Mouse (Mus musculus) lung, postnatal 4 days (tissue): ENCODE measurements at regions not wholly inside any gene's neighbourhood (a gene's known extent, or its start where the extent isn't known, plus 50 kb on each side); places are given as distances from the start of the nearest gene placed in this dataset.

ENCODE experiments used
- DNase-seq, 2 experiments: peaks; one replicate each; pipeline ENCODE4 v3.0.0; 2021

GRCm38 (mm10) chr14:100607109-100607508 is 322.6 kb upstream of the Klf12 start:
- DNase-seq: peak; percentile 25 to 37

DNA sequence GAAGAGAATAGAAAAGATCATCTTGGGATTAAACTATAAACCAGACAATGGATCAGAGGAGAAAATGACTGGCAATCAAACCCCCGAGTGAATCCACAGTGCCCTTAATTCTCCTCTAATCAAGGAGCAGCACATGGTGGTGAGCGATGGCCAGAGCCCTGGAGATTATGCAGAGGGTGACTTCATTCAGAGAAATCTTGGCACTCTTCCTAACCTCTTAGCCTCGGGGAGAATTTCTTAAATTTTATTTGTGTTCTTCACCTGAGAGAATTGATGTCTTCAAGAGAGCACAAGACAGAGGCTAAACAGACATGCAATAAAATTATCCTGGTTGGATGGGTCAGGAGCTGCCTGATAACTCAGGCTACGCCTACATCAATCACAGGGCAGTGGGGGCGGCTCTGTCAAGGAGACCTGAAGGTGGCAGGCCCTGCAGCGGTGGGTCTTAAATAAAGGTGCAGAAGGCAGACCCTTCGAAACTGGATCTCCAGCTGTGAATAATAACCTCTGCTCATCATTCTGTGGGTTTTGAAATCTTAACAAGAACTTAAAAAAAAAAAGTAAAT is 316.5 kb upstream of the Klf12 start:
- no peak for DNase-seq

DNA sequence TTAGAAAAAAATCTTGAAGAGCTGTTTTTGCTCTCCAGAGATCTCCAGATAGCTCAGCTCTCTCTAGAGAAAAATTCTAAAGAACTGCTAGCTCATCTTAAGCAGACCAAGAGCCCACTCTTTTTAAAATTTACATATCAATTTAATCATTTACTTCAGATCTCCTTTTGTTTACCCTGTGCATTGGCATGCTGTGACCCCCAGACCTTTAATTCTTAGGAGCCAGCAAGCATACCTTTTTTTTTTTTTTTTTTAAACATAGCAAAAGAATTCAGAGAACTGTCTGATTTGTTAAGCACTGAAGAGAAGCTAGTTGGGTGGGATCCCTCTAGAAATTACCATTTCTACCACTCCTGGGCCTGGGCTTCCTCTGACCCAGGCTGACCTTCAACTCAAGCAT is 285.5 kb upstream of the Klf12 start:
- DNase-seq: no peak

DNA sequence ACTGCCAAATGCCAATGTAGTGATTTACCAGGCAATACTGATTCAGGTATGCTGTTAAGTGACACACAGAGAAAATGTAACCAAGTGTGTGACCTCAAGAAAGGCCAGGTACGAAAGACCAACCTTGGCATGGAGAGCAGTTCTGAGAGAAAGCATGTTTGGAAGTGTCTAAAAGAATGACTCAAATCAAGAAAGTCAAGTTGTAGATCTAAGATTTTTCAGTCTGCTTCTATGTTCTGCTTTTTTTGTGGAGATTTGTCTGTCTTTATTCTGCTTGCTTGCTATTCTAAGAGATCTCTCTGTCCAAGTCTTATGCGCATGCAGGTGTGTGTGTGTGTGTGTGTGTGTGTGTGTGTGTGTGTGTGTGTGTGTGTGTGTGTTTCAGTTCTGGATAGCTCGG is 277.4 kb upstream of the Klf12 start:
- DNase-seq: no peak

- DNase-seq: peak; percentile 48 to 54
Observed at GRCm38 (mm10) chr14:100558378-100558777, 273.9 kb upstream of the Klf12 start.

- no peak for DNase-seq
Observed at GRCm38 (mm10) chr14:100552466-100552865, 268.0 kb upstream of the Klf12 start.

GRCm38 (mm10) chr14:100550266-100550665 is 265.8 kb upstream of the Klf12 start:
- DNase-seq: no peak

DNA sequence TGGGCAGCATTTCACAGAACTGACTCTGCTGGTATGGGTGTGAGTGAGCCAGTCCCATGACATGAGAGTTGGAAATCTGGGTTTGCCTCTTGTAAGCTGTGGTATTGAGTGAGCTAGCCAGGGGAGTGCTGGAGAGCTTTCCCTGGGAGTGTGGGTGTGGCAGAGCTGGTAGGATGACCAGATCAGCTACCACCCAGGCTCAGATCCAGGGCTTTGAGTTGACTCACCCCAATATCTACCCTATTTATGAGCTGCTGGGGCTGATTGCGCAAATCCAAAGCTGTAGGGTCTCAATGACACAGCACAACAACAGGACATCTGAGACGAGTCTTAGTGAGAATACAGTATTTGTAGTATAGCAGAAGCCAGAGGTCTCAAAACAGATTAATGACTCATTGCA is 245.7 kb upstream of the Klf12 start:
- no peak for DNase-seq

DNA sequence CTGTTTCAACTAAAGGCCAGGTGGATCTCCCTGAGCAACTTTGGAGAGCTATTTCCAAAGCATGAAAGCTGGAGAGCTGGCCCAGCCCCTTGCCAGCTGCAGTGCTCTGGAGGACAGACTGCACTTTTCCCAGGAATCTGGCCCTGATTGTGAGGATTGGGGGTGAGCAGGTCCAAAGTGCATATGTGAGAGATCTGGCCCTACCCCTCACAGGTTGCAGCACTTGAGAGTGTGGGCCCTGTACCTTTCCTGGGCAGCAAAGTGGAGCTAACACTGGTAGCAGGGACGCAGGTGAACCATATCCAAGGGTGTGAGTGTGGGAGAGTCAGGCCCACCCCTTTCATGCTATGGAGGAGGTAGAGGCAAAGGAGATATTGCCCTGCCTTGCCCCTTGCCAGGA is 245.3 kb upstream of the Klf12 start:
- DNase-seq: no peak

GRCm38 (mm10) chr14:100509396-100509795 is 224.9 kb upstream of the Klf12 start:
- DNase-seq: no peak

GRCm38 (mm10) chr14:100508087-100508486 is 223.6 kb upstream of the Klf12 start:
- DNase-seq: no peak

DNA sequence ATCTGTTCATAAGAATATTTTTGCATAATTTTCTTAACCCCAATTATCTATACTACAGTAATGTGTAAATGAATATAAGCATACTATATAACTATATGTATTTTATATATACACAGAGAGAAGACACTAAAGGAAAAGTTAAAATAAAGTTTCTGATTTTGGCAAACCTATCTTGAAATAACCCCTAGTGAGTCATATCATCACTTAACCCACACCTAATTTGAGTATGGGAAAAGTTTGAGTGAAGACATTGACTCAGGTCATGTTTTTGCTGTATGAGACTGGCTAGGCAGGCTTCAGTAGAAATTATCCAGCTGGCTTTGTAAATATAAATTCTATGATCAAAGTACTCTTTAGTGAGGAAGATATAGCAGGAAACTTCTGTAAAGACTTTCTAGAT is 223.1 kb upstream of the Klf12 start:
- no peak for DNase-seq

DNA sequence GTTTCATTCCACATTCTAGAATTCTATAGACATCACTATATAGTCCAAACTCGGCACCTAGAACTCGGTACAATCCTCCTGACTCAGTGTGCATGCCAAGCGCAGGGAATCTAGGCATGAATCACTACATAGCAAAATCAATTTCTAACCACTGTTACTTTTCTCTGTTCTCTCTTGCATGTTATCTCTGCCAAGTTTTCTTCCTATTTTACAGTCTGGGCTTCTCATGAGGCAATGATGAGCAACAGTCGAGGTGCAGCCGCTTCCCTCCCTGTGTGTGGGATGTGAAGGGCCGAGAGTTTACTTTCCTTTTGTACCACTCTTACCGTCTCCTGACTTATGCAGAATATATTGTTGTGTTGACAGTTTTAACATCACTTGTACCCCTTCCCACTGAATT is 204.4 kb upstream of the Klf12 start:
- no peak for DNase-seq

DNA sequence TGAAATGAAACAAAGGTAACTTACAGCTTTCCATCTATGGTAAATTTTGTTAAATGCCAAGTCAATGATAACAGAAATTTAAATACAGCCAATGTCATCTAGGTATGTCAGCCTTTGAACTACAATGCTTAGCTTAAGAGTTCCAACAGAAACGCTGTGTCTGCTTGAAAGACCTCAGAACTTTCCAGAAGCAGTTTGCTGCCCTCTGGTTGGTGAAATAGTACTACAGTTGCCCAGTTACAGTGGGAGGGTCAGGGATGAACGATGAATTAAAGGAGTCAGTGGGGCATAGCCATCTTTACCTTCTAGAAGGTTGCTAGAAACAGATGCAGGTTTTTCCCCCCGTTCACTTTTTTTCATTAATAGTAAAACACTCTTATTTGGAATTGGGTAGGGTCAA is 201.0 kb upstream of the Klf12 start:
- DNase-seq: peak in 1 of 2 experiments; percentile 22

- no peak for DNase-seq
Observed at GRCm38 (mm10) chr14:100484101-100484500, 199.6 kb upstream of the Klf12 start.

GRCm38 (mm10) chr14:100477595-100478380 is 193.3 kb upstream of the Klf12 start:
- DNase-seq: no peak

DNA sequence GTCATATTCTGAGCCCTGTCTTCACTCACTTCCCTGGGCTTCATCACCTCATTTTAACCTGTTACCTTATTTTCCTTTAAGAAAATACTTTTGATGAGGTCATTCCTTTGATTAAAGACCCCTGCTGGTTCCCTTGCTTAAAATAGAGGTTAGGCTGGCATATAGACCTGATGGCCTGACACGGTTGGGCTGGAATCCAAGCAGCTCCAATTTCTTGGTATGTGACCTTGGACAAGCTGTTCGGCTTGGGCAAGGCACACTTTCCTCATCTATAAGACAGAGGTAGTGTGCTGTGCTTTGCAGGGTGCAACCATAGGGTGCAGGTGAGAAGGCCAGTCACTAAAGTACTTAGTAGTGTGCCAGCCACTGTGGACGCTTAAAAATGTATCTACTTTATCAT is 183.8 kb upstream of the Klf12 start:
- DNase-seq: no peak

DNA sequence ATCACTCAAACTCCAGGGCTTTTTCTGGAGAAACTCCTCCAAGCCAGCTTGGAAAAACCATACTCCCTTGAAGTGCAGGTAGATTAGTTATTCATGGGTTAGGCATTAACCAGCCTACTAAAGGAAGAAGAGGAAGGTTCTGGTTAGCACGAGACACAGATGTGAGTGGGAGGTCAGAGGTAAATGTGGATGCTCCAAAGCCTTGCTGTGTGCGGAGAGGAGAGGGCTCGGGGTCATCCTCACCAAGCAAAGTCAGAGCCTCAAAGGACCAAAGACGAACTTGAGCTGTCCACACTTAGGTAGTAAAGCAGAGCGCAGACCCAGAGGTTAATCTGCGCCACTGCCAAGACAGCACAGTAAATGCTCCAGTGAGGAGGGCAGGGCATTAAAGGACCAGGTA is 177.8 kb upstream of the Klf12 start:
- no peak for DNase-seq

DNA sequence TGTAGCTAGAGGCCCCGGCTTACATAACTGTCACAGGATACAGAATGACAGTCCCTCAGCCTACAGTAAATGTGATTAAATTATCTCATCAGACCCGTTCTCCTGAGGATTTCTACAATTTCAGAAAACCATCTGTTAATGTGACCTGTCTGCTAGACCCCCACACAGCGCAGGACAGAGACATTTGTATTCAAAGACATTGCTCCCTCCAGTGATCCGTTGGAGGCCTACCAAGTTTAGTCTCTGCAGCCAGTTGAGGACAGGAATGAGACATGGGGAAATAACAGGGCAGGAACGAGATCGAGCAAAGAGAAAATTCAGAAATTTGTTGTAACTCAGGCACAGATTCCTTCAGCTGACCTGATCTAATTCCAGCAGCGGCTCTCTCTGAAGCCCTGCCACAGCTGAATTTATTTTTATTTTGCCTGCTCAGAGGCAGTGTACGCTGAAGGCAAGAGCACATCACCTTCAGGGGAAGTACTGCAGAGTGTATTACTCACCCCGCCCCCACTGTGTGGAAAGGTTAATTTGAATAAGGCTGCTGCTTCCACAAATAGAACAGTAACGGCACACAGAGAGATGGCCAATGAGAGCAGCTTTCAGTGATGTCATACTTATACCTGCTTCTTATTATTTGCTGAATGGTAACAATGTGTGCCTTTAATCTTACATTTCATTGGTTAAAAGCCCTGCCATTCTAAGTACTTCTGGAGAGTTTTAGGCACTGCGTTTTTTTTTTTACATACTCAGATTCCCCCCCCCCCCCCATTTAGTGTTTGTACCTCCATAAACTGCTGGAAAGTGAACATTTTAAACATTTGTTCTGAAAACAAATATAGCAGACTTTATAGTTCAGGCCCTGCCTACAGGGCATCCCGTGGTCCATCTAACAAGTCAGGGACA is 176.9 kb upstream of the Klf12 start:
- no peak for DNase-seq

DNA sequence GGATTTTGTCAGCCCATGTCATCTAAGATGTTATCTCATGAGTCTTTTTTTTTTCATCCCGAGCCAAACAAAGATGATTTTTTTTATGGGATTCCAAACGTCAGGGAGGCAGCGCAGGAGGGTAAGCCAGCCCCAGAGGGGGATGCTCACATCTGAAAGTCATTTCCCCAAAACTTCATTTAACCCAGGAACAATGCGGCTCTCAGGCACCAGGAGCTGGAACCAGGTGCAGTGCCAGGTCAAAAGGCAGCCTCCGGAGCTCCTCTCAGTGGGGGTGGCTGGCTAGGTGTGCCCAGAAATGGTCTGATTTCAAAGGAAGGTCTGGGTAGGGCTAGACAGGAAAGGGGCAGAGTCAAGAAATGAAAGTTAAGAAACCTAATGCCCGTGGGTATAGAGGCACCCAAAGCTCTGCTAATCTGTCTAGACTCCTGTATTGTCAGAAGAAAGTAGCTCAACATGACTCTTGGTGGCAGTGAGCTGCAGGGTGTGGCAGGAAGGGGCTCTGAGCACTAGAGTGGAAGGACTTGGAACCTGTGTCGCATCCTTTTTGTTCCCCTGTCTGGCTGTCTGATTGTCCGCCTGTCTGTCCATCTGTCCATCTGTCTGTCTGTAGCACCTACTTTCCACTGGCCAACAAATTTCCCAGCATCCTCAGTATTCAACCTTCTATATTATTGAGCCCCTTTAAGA is 175.3 kb upstream of the Klf12 start:
- DNase-seq: no peak

DNA sequence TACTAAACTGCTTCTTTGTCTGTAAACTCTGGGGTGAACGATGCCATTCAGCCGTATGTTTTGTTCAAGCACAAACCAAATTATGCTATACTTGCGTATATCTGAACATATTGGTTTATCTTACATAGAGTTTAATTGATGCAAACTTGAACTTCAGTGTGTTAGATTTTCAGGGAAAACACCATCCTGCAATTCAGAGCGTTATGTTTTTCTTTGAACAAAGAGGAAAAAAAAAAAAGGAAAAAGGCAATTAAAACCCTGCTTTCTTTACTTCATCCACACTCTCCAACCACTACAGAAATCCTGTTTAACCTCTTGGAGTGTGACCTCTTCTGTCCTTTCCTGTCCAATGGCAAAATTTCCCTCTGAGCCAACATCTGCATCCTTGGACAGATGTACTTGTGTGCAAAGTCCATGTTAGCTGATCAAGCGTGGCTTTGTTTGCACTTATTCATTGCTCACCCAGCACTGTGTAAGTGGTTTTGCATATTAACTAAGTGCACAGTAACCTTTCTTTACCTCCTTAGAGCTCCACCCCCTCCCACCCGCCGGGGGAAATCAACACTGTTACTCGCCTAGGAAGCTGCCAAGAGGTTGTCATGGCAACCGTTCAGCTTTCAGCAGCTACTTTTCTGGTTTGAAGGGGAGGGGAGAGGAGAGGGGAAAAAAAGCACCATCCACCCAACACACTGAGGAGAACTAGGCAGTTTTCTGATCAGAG is 174.4 kb upstream of the Klf12 start:
- DNase-seq: peak; percentile 41 to 56
